Mouse (Mus musculus): ENCODE measurements around the gene Dop1b.

DNA sequence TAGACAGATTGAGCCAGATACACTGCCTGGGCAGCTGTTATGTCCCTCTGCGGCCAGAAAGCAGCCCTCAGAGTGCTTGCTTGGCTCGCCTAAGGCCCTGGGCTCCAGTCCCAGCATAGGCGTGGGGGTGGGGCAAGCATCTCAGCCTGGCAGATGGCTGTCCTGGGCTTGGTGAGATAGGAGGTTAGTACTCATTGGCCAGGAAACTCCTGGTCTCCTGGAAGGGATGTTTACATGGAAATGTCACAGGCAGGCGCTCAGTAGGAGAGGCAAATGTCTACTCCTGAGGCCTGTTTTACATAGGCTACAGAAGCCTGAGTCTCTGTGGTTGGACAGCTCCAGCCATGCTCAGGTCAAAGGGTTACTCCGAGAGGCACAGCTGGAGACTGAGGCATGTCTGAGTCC, 5.6 kb downstream of the Dop1b start:
- no peak for TF ChIP-seq CTCF (IDR thresholded peaks at IDR 0.05; ENCODE audit: extremely low read depth, insufficient read depth, low read length)
- TF ChIP-seq POLR2A (IDR thresholded peaks at IDR 0.05; ENCODE audit: extremely low read depth, insufficient read depth, low read length) = no peak
